Mouse (Mus musculus): ENCODE data around the gene Mob3a.

Mob3a gene

DNA sequence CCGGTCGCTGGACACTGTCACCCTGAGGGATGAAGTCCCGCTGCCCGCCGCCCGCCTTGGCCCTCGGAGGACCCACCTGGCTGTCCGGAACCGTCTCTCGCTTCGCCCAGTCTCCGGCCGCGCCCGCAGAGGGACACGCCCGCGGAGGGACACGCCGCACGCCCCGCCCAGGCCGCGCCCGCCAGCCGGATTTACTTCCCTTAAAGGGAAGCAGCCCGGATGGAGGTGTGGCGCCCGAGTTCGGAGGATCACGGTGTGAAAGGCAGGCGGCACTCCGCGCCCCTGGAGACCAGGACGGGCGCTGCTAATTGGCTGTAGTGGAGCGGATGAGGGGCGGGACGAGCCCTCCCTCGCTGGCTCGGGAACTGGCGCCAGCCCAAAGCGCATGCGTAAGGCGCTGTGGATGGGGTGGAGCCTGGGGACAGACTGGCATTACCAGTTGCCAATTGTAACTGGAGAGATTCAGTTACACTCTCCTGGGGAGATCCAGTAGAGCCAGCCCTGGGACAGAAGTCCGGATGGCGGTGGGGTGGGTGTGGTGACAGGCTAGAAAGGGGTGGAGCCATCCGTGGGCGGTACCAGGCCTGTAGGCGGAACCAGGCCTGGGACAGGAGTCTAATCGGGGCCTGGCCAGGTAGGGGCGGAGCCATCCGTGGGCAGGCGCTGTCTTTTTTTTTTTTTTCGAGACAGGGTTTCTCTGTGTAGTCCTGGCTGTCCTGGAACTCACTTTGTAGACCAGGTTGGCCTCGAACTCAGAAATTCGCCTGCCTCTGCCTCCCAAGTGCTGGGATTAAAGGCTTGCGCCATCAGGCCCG lies at the start of gene Mob3a, which contains the start of gene Izumo4:
Gene Mob3a (minus strand): TSS at position 257 of the 815 bp plus-strand sequence.
Gene Izumo4 (plus strand): TSS at position 464 of the 815 bp plus-strand sequence.
- peak; percentile 99 for DNase-seq

DNA sequence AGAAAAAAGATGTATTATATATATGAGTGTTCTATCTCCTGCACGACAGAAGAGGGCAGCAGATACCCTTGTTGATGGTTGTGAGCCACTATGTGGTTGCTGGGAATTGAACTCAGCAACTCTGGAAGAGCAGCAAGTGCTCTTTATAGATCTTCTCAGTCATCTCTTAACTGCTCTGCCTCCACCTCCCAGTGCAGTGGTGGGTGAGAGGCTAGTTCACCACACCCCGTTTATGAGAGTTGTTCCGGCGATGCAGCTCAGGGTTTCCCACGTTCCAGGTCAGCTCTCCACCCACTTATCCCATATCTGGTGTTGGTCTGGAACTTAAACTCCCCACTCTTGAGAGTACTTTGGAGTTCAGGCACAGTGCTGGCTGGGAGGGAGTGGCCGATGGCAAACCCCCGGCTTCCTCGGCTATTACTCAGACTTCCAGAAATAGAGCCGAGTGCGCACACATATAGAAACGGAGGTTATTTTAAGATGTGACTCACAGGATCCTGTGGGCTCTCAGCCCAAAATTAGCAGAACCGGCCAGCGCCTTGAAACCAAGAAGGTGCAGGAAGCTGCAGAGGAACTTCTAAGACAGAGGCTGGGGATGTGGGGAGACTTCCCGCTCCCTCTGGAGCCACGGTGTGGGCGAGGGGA lies 49.5 kb upstream of the Mob3a start:
- peak; percentile 48 for DNase-seq

DNA sequence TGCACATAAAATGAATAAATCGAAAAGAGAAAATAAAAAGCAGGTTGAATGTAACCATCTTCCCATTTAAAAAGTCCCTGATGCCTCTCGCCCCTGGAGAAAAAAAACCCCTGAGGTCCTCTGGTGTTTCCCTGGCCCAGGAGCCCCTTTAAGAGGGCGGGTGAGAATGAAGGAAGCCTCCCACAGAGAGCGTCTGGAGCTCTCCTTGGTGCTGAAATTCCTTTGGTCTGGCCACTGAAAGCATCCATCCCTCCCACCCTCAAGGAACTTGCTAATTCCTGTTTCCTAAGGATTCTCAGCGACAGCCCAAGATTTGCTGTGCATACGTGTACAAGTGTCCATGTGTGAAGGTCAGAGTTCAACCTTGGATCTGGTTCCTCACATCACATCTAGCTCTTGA lies 46.8 kb upstream of the Mob3a start:
- DNase-seq: peak; percentile 72

DNA sequence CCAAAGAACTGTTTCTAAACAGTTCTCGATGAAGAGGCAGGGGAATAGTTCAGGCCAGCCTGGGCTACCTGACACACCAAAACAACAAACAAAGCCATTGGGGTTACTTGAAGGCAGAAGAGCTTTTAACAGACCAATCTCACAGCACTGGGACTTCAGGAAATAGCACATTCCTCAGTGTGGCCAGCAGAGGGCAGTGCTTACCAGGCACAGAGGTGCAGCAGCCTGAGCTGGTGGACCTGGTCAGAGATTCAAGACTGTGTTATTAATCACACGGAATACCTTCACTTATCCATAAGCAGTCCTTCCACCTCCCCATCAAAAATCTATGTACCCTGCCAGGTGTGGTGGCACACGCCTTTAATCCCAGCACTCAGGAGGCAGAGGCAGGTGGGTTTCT lies 45.6 kb upstream of the Mob3a start:
- peak; percentile 83 for DNase-seq

DNA sequence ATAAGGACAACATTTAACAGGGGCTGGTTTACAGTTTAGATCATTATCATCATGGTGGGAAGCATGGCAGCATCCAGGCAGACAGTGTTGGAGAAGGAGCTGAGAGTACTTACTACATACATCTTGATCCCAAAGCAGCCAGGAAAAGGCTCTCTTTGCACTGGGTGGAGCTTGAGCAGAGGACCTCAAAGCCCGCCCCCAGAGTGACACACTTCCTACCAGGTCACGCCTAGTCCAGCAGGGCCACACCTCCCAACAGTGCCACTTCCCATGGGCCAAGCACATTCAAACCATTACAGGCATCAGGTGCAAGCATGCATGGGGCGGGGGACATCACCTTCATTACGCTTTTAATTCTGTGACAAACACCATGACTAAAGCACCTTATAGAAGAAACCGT lies 42.5 kb upstream of the Mob3a start:
- DNase-seq: peak; percentile 55

GRCm38 (mm10) chr10:80742180-80742978 lies 40.6 kb upstream of the Mob3a start, which contains the start of gene Ap3d1:
TSS of gene Ap3d1 (minus strand) at chr10:80742264.
- DNase-seq: peak; percentile 100

DNA sequence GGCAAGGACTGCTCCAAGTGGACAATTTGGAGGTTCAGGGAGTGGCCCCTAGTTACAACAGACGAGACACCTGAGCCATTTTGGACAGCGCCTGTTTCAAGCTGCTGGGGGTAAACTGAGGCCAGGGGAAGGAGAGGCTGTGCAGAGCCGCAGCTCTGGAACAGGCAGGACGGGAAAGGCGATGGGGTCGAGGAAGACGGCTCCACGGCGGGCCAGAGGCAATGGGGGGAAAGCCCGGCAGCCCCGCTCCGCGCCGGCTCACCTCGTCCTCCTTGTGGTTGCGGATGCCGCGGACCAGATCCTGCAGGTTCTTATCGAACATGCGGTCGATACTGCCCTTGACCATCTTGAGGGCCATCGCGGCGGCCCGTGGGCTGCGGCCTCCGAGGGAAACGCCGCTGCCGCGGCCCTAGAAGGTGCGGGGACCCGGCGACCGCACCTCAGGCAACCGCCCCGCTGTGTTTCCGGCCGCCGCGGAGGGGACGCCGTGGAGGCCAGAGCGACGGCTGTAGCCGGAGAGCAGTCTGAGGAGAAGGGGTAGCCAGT lies 39.9 kb upstream of the Mob3a start:
- DNase-seq: peak; percentile 2

- peak; percentile 10 for DNase-seq
Measured at GRCm38 (mm10) chr10:80741146-80741545, 39.4 kb upstream of the Mob3a start.

GRCm38 (mm10) chr10:80738657-80739056 lies 36.9 kb upstream of the Mob3a start:
- DNase-seq: peak; percentile 6

DNA sequence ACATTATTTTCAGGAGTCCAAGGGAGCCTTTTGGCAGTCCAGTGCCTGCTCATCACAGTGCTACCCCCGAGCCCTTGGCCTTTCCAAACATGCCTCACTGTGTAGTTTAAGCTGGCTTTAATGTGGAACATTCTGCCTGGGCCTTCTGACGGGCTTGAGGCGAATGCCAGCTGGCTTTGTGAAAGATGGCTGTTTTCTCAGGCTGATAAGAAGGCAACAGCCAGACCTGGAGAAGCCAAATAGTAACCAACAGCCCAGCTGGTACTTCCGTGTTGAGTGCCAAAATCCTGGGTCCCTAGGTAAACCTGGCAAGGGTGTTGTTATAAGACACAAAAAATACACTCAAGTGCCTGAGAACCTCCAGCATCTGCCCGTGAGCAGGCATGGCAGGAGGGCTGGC lies 35.0 kb upstream of the Mob3a start:
- DNase-seq: no peak

- no peak for DNase-seq
Measured at GRCm38 (mm10) chr10:80732611-80733101, 30.9 kb upstream of the Mob3a start.

- DNase-seq: no peak
Measured at GRCm38 (mm10) chr10:80727369-80728127, 25.8 kb upstream of the Mob3a start.

DNA sequence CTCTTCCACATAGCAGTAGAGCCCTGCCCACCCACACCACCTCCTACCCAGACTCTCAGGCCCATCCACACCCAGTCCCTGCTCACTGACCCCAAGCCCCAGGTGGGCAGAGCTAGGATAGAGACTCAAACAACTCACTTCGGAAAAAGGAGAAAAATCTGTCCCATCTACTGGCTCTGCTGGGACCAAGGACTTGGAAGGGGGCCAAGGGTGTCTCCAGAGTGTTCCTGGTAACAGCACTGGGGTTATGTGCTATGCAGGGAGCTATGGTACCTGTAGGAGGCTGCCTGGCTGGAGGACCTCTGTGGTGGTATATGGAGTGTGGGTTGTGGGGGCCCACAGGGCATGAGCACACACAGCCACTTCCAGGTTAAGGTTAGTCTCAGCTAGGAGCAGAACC lies 15.5 kb upstream of the Mob3a start:
- DNase-seq: no peak

DNA sequence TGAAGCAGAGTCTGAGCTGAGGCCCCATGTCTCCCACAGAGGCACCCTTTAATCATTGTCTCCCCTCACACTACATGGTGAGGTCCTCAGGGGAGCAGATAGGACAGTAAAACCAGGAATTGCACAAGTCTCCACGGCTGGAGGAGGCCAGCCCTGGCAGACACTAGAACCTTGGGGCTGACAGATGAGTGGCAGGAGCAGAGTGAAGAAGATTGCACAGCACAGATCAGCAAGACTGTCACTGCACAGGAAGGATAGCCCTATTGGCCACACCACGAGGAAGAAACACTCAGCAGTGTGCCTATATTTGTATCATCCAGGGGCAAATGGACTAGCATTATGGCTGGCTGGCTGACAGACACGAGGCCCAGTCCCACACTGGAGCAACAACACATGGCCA lies 9.1 kb upstream of the Mob3a start:
- DNase-seq: no peak

DNA sequence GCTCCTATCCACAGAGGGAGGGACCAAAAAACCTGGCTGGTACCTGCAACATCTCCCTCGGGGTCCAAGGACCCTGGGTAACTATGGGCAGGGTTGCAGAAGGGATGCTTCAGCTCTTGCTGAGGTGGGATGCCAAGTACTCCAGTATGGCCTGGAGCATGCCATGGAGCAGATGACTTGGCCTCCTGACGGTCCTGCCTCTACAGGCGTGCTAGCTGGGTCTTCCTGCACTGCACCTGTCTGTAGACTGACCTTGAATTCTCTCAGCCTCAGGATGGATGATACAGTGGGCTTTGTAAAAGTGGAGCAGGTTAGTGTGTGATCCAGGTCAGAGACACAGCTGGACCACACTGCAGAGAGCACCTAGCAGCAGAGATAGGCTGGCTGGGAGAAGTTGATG lies 3.7 kb upstream of the Mob3a start:
- DNase-seq: no peak

DNA sequence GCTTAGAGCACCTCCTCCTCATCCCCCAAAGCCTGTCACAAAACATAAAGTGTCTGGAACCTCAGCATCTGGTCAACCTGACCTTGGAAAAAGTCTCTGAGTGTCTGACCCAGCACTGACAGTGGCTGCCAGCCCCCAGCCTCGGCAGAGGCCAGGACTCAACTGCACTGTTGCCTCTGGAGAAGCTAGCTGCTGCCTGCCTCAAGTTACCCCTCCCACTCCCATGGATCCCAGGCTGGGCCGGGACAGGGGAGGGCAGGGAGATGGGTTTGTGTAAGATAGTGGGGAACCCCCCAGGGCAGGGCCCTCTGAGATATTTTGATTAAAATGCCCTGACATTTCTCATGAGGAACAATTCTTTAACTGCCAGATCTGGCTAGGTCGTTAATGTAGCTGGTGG lies 3.3 kb upstream of the Mob3a start:
- no peak for DNase-seq

- no peak for DNase-seq
Measured at GRCm38 (mm10) chr10:80704418-80704817, 2.6 kb upstream of the Mob3a start.

- DNase-seq: no peak
Measured at GRCm38 (mm10) chr10:80703643-80704042, 1.9 kb upstream of the Mob3a start.

DNA sequence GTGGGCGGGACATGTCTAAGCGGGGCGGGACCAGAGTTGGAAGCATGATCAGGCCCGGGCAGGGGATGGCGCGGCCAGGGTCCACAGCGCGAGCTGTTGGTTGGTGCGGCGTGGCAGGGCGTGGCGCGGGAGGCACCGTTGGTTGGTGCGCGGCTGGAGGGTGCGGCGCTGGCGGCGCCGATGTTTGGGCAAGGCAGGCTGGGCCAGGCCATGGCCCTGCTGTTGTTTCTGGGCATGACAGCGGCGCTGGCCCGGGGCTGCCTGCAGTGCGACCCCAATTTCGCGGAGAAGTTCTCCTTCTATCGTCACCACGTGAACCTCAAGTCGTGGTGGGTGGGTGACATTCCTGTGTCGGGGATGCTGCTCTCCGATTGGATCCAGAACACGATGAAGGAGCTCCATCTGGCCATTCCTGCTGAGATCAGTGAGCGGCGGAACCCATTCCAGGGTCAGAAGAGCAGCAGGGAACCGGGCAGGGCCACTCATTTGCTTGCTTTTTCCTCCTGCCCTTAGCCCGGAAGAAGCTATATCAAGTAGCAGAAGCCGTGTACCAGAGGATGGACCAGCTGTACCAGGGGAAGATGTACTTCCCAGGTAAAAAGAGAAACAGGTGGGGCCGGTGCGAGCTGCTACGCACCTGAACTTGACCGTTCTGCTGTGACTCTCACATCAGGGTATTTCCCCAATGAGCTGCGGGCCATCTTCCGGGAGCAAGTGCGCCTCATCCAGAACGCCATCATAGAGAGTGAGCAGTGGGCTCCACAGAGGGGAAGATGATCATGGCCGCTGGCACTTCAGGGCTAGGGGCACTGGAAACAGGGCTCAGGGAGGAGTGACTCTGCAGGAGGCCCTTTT lies 986 bp upstream of the Mob3a start:
- peak; percentile 96 for DNase-seq

DNA sequence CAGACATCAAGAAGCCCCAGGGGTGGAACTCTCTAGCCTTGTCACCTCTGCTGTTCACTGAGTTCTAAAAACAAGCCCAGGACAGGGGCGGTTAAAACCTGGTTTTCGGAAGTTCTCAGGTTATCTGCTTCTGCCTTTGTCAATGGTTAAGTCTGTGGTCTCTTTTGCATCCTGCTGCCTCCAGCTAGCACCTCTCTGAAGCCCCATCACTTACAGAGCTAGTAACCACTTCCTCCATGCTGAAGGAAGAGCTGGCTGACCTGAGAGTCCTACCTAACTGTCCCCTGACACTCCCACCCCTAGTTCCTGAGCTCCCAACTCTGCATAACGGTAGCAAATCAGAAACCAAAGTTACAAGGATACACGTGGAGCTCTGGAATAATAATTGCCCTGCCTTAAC lies 1.0 kb downstream of the Mob3a start:
- no peak for DNase-seq

- no peak for DNase-seq
Measured at GRCm38 (mm10) chr10:80700038-80700504, 1.7 kb downstream of the Mob3a start.

Measured in retina, postnatal 1 day (tissue).